Mouse (Mus musculus) lung, postnatal 0 days (tissue): ENCODE results near the gene D430019H16Rik. TPM values are rescaled to one million over a fixed set of nuclear protein-coding genes. Genes with fewer than 3 reads are reported as not detected.

ENCODE experiments used
- ATAC-seq: fragments of 200-750 bp; cut with Nextera tagmentation; 2 replicates; pipeline ENCODE4 v1.8.0; 2017; ENCODE audit warnings: moderate library complexity
- DNase-seq: peaks from one replicate; pipeline ENCODE4 v3.0.0-alpha.2; 2016; ENCODE audit warnings: low spot score
- H3K27ac ChIP-seq: fragments of 300-500 bp; sonication (generic); 2 replicates; pipeline ENCODE4 v1.5.1; 2014; ENCODE audit warnings: antibody characterized with exemption, mild to moderate bottlenecking, low read length, mixed read lengths
- H3K27me3 ChIP-seq: fragments of 300-500 bp; sonication (generic); replicated peaks from 2 replicates; pipeline ENCODE4 v1.6.1; 2014; ENCODE audit warnings: low read length, mixed read lengths; ENCODE audit not compliant: insufficient read depth
- H3K36me3 ChIP-seq: fragments of 300-500 bp; sonication (generic); 2 replicates; pipeline ENCODE4 v1.6.1; 2014; ENCODE audit warnings: low read length, mixed read lengths; ENCODE audit not compliant: insufficient read depth
- H3K4me1 ChIP-seq: fragments of 300-500 bp; sonication (generic); 2 replicates; pipeline ENCODE4 v1.6.1; 2014; ENCODE audit warnings: antibody characterized with exemption, low read depth, low read length, mixed read lengths; ENCODE audit not compliant: insufficient read depth
- H3K4me2 ChIP-seq: fragments of 300-500 bp; sonication (generic); replicated peaks from 2 replicates; pipeline ENCODE4 v1.6.1; 2014; ENCODE audit warnings: low read depth, mild to moderate bottlenecking, low read length, moderate library complexity, mixed read lengths
- H3K4me3 ChIP-seq: fragments of 300-500 bp; sonication (generic); 2 replicates; pipeline ENCODE4 v1.5.1; 2014; ENCODE audit warnings: low read depth, low read length
- H3K9ac ChIP-seq: fragments of 300-500 bp; sonication (generic); replicated peaks from 2 replicates; pipeline ENCODE4 v1.6.1; 2014; ENCODE audit warnings: low read depth, mild to moderate bottlenecking
- H3K9me3 ChIP-seq: fragments of 300-500 bp; sonication (generic); 2 replicates; pipeline ENCODE4 v1.6.1; 2016; ENCODE audit warnings: low read length, mixed read lengths
- CTCF ChIP-seq: IDR thresholded peaks from 2 replicates; pipeline ENCODE4 v1.5.1; 2016; ENCODE audit warnings: antibody characterized with exemption, mild to moderate bottlenecking
- EP300 ChIP-seq: IDR thresholded peaks from 2 replicates; pipeline ENCODE4 v1.6.1; 2016; ENCODE audit warnings: antibody characterized with exemption, mild to moderate bottlenecking, control low read depth
- WGBS: fragments of 180-500 bp; shearing (Covaris S2); extraction: QIAGEN DNeasy Blood & Tissue Kit; methylation state at CpG from one replicate; pipeline ENCODE4 v1.1.7; 2014; 5-methylcytosine and 5-hydroxymethylcytosine counted together
- polyA plus RNA-seq: library from polyadenylated mRNA; unstranded; fragments of >200 nt; fragmentation: Nextera tagmentation; extraction: Ambion mirVana; gene quantifications from 2 replicates; pipeline ENCODE4 v1.2.1, GENCODE M21; 2015

The D430019H16Rik gene
- polyA plus RNA-seq, 1 experiment from 2014 or later, result 0.54 TPM

DNA sequence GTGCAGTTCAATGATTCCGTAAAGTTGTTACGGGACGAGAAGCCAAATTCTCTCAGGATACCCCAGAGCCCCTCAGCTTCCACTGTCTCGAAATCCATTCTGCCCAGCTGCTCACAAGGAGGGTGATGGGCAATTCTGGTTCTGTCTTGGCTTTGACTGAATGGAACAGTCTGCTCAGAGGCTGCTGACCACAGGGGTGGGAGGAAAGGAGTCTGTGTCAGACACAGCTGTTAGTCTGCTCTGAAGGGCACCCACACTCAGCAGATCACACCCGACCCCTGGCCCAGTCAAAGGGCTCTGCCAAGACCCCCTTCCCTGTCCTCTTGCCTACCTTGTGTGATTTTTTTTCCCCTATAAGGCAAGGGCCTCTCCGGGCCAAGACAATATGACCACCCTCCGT, 44.8 kb downstream of the D430019H16Rik start:
- Histone ChIP-seq H3K36me3 (no peaks in the 10 kb centered on the region), H3K27ac (no peak overlapping the region), H3K9ac (no peak overlapping the region), H3K4me2 (no peak overlapping the region), H3K4me3 (no peak overlapping the region), H3K4me1 (no peaks in the 10 kb centered on the region; the same call in 1 of the 2 replicates), H3K27me3 (no peaks in the 10 kb centered on the region), H3K9me3 (no peaks in the 10 kb centered on the region)
- 75% methylated on average over 7 of the region's 7 CpGs for WGBS
- ATAC-seq, result peak; percentile 60
- DNase-seq, result peak; percentile 36
- TF ChIP-seq EP300, result no peak
- no peak for TF ChIP-seq CTCF

DNA sequence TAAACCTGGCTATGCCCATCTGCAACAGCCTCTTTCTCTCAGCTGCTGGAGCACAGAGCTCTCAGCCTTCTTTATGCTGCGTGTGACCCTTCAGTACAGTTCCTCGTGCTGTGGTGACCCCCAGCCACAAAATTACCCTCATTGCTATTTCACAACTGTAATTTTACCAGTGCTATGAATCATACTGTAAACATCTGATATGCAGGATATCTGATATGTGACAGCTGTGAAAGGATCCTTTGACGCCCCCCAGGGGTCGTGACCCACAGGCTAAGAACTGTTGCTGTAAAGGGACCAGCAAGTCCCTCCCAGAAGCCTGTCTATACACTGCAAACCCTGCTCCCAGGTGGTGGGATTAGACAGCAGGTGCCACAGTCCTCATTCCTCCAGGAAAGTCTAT, 45.2 kb downstream of the D430019H16Rik start:
- ATAC-seq (peak; percentile 43), DNase-seq (peak; percentile 57)
- Histone ChIP-seq H3K27ac (no peak overlapping the region), H3K27me3 (no peaks in the 10 kb centered on the region), H3K9me3 (no peaks in the 10 kb centered on the region), H3K4me3 (no peak overlapping the region), H3K36me3 (no peaks in the 10 kb centered on the region), H3K4me2 (no peak overlapping the region), H3K9ac (no peak overlapping the region), H3K4me1 (no peaks in the 10 kb centered on the region; the same call in 1 of the 2 replicates)
- 27% methylated on average over 4 of the region's 4 CpGs for WGBS
- TF ChIP-seq CTCF, result no peak
- TF ChIP-seq EP300, result no peak

DNA sequence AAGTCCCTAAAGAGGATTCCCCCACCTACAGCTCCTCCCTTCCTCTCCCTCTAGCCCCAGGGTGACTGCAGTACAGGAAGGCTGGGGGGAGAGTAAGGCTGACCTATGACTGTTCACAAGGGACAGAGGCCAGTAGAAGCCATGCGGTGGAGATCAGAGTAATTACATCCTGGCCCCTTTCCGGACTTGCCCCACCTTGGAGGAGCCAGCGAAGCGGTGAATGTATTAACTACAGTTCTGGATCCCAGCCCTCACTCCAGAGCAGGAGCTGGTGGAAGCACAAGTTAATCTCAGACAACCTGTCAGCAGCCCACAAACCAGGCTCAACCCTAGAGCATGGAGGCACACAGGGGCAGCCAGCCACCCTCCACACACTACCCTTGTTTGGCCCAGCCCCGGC, 47.3 kb downstream of the D430019H16Rik start:
- TF ChIP-seq EP300 (no peak), CTCF (no peak)
- Histone ChIP-seq H3K27me3 (no peaks in the 10 kb centered on the region), H3K4me2 (no peak overlapping the region), H3K4me3 (no peak overlapping the region), H3K9me3 (no peaks in the 10 kb centered on the region), H3K36me3 (no peaks in the 10 kb centered on the region), H3K9ac (no peak overlapping the region), H3K27ac (no peak overlapping the region), H3K4me1 (no peaks in the 10 kb centered on the region; the same call in 1 of the 2 replicates)
- DNase-seq, result peak; percentile 23
- peak; percentile 24; the same call in 1 of the 2 replicates for ATAC-seq
- 54% methylated on average over 5 of the region's 5 CpGs for WGBS

DNA sequence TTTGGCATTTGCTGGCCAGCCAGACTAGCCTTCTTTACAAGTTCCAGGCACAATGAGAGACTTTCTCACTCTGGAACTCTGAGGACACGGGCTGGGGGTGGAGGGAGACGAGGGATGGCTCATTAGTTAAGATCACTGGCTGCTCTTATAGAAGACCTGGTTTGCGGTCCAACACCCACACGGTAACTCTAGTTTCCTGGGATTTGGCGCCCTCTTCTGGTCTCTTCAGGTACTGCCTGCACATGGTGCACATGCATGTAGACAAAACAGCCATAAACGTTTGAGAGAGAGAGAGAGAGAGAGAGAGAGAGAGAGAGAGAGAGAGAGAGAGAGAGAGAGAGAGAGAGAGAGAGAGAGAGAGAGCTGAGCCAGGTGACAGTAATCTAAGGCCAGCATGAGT, 51.1 kb downstream of the D430019H16Rik start:
- WGBS, result 67% methylated on average over 6 of the region's 6 CpGs
- Histone ChIP-seq H3K9ac (no peak overlapping the region), H3K4me2 (no peak overlapping the region), H3K4me3 (no peak overlapping the region), H3K4me1 (no peaks in the 10 kb centered on the region), H3K9me3 (no peaks in the 10 kb centered on the region), H3K27me3 (no peaks in the 10 kb centered on the region), H3K36me3 (no peaks in the 10 kb centered on the region), H3K27ac (no peak overlapping the region)
- DNase-seq, result no peak
- no peak for ATAC-seq
- TF ChIP-seq CTCF (peak; percentile 56), EP300 (no peak)

DNA sequence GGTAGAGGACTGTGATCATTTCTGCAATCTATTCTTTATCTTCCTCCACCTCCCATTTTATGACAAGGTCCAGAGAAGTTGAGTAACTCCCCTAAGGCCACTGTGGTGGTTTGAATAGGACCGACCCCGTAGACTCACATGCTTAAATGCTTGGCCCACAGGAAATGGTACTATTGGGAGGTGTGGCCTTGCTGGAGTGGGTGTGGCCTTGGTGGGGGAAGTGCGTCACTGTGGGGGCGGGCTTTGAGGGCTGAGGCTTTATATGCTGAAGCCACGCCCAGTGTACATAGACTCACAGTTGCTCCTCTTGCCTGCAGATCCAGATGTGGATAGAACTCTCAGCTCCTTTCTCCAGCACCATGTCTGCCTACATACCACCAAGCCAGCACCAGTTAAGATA, 57.5 kb downstream of the D430019H16Rik start:
- Histone ChIP-seq H3K27me3 (no peaks in the 10 kb centered on the region), H3K27ac (peak overlapping the region; percentile 72), H3K4me3 (no peak overlapping the region), H3K9me3 (no peaks in the 10 kb centered on the region), H3K4me2 (no peak overlapping the region), H3K4me1 (no peaks in the 10 kb centered on the region; the same call in 1 of the 2 replicates), H3K36me3 (no peaks in the 10 kb centered on the region), H3K9ac (no peak overlapping the region)
- TF ChIP-seq CTCF (no peak), EP300 (no peak)
- peak; percentile 59 for DNase-seq
- 65% methylated on average over 5 of the region's 5 CpGs for WGBS
- ATAC-seq, result peak; percentile 56

DNA sequence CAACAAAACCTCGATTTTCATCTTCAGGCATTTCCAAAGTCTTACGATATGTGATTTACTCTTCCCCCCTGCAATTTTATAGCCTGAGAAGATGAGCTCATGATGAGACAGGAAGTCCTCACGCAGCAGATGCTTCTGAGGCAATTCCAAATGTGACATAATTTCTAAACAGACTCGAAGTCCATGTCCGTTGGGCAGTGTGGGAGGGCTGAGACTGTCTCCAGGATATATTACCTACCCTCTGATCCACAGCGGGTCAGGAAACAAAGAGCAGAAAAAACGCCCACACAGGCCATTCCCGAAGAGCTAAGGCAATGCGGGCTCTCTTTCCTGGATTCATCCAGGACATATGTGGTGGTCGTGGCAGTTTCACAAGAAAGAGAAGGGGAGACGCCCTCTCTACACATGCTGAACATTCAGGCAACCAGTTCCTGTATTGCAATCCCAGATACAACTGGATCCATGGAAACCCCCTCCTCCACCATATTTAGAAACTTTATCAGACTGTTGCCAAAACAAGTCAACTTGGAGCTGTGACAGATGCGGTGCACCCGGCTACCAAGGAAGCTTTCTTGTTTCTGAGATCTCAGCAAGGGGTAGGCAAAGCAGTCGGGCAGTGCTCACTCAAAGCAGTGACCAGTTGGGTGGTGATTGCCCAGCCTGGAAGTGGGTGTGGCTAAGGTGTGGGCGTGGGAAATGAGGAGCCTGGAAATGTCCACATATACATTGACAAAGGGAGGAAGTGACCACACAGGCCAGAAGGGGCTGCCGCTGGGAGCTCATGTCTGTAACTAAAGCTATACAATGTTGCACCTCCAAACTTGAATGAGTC, 58.2 kb downstream of the D430019H16Rik start:
- H3K9ac ChIP-seq, result no peak overlapping the region
- peak; percentile 87 for DNase-seq

More for the DNA sequence above, 58.2 kb downstream of the D430019H16Rik start:
- Histone ChIP-seq H3K4me3 (no peak overlapping the region), H3K4me2 (no peak overlapping the region), H3K27me3 (no peaks in the 10 kb centered on the region), H3K9me3 (no peaks in the 10 kb centered on the region), H3K36me3 (no peaks in the 10 kb centered on the region), H3K27ac (peak overlapping the region; percentile 72), H3K4me1 (no peaks in the 10 kb centered on the region; the same call in 1 of the 2 replicates)
- WGBS, result 36% methylated on average over 16 of the region's 16 CpGs
- TF ChIP-seq CTCF, result no peak; the same call in 1 of the 2 replicates
- TF ChIP-seq EP300, result peak; percentile 80
- peak; percentile 83 for ATAC-seq
